Mouse (Mus musculus) spleen, postnatal 36 days (tissue): ENCODE results near the gene Aim2.
A peak's percentile ranks its signal among the peaks of the same experiment; 100 is the strongest.
"Not testable (repeated sequence)": the region's sequence is repeated elsewhere in the genome, so short reads cannot be mapped to it uniquely, and the experiment has no call there.

Experiments used
- DNase-seq, 2 experiments: peaks; one replicate each; pipeline ENCODE4 v3.0.0; 2022; ENCODE audit warnings: low spot score in 2 of 2, mixed read lengths in 1 of 2

Aim2 gene

GRCm38 (mm10) chr1:173350372-173350957 lies at the start of gene Aim2:
TSS of gene Aim2 (plus strand) at chr1:173350879.
- no peak for DNase-seq

GRCm38 (mm10) chr1:173302795-173303194 lies 47.9 kb upstream of the Aim2 start:
- DNase-seq = not testable (repeated sequence)

- DNase-seq = not testable (repeated sequence)
Observed at GRCm38 (mm10) chr1:173313535-173314050, 37.1 kb upstream of the Aim2 start.

GRCm38 (mm10) chr1:173315725-173316124 lies 35.0 kb upstream of the Aim2 start:
- DNase-seq = no peak

GRCm38 (mm10) chr1:173317925-173318477 lies 32.7 kb upstream of the Aim2 start:
- DNase-seq = no peak

GRCm38 (mm10) chr1:173321593-173322248 lies 29.0 kb upstream of the Aim2 start:
- DNase-seq = no peak

- DNase-seq = no peak
Observed at GRCm38 (mm10) chr1:173322249-173322627, 28.4 kb upstream of the Aim2 start.

- no peak for DNase-seq
Observed at GRCm38 (mm10) chr1:173323839-173324585, 26.7 kb upstream of the Aim2 start.

GRCm38 (mm10) chr1:173324961-173325360 lies 25.7 kb upstream of the Aim2 start:
- no peak for DNase-seq

GRCm38 (mm10) chr1:173325395-173325794 lies 25.3 kb upstream of the Aim2 start:
- no peak for DNase-seq

GRCm38 (mm10) chr1:173326552-173326951 lies 24.1 kb upstream of the Aim2 start:
- DNase-seq = no peak

- DNase-seq = no peak
Observed at GRCm38 (mm10) chr1:173328446-173328845, 22.2 kb upstream of the Aim2 start.

- DNase-seq = no peak
Observed at GRCm38 (mm10) chr1:173329185-173329584, 21.5 kb upstream of the Aim2 start.

- DNase-seq = no peak
Observed at GRCm38 (mm10) chr1:173329743-173330142, 20.9 kb upstream of the Aim2 start.

- no peak for DNase-seq
Observed at GRCm38 (mm10) chr1:173332418-173332817, 18.3 kb upstream of the Aim2 start.

GRCm38 (mm10) chr1:173333312-173334253 lies 17.1 kb upstream of the Aim2 start, which contains the start of gene Ackr1:
TSS of gene Ackr1 (minus strand) at chr1:173333750.
- DNase-seq = peak; percentile 49 to 68

- no peak for DNase-seq
Observed at GRCm38 (mm10) chr1:173335903-173336302, 14.8 kb upstream of the Aim2 start.

- DNase-seq = no peak
Observed at GRCm38 (mm10) chr1:173337008-173337407, 13.7 kb upstream of the Aim2 start.

GRCm38 (mm10) chr1:173339543-173339942 lies 11.1 kb upstream of the Aim2 start:
- peak in 1 of 2 experiments; percentile 41 for DNase-seq

- no peak for DNase-seq
Observed at GRCm38 (mm10) chr1:173342425-173342824, 8.3 kb upstream of the Aim2 start.

GRCm38 (mm10) chr1:173343934-173344333 lies 6.7 kb upstream of the Aim2 start:
- DNase-seq = no peak
